ENCODE assay signal across 22 mouse cellular contexts in genomic region chr1:34043836-34044550, GRCm38 (mm10).
DNase-seq lines count a peak whose midpoint lies in the region; ATAC-seq lines count a peak whose summit lies in the region.
"Had no signal": no experiment of that assay in that cellular context is flagged by ENCODE, and none has a peak within 500 bp of the region (broad histone marks: within the 10 kb centered on the region; RNA-seq: fewer than 3 reads in every experiment).

No protein-coding gene starts in this region.

- H3K9me3 ChIP-seq in heart, embryonic 15.5 days (replicated peaks) = no peaks in the 10 kb centered on the region
- no peaks in the 10 kb centered on the region for H3K9me3 ChIP-seq in heart, embryonic 11.5 days (replicated peaks; ENCODE audit: control insufficient read depth, low read length)
- no peaks in the 10 kb centered on the region for H3K9me3 ChIP-seq in limb, embryonic 13.5 days
- no peaks in the 10 kb centered on the region for H3K9me3 ChIP-seq in liver, embryonic 12.5 days (replicated peaks)
- H3K9me3 ChIP-seq: forebrain, embryonic 13.5 days; heart, embryonic 10.5 days; hindbrain, embryonic 15.5 days; megakaryocyte, embryonic 14.5 days; midbrain, embryonic 15.5 days had no signal

- H3K27me3 ChIP-seq in heart, embryonic 15.5 days = no peaks in the 10 kb centered on the region
- H3K27me3 ChIP-seq in heart, embryonic 11.5 days (ENCODE audit: control insufficient read depth, insufficient read depth, low read length) = no peaks in the 10 kb centered on the region
- H3K27me3 ChIP-seq in limb, embryonic 13.5 days = no peaks in the 10 kb centered on the region
- no peaks in the 10 kb centered on the region for H3K27me3 ChIP-seq in liver, embryonic 12.5 days (replicated peaks)
- H3K27me3 ChIP-seq: forebrain, embryonic 13.5 days; hindbrain, embryonic 15.5 days; megakaryocyte, embryonic 14.5 days; midbrain, embryonic 15.5 days had no signal

- H3K4me2 ChIP-seq in heart, embryonic 15.5 days = no peak overlapping the region
- no peak overlapping the region for H3K4me2 ChIP-seq in heart, embryonic 11.5 days
- no peak overlapping the region for H3K4me2 ChIP-seq in limb, embryonic 13.5 days (replicated peaks)
- no peak overlapping the region for H3K4me2 ChIP-seq in liver, embryonic 12.5 days
- H3K4me2 ChIP-seq: forebrain, embryonic 13.5 days; hindbrain, embryonic 15.5 days; liver, embryonic 11.5 days; midbrain, embryonic 15.5 days had no signal

- no peak for ATAC-seq in heart, embryonic 15.5 days (replicated peaks; ENCODE audit: insufficient number of reproducible peaks, insufficient read depth, low FRiP score, low read depth)
- ATAC-seq in heart, embryonic 11.5 days (replicated peaks; ENCODE audit: insufficient number of reproducible peaks, low FRiP score, low TSS enrichment) = no peak
- ATAC-seq in limb, embryonic 13.5 days (ENCODE audit: low FRiP score, low read depth) = no peak
- no peak for ATAC-seq in liver, embryonic 12.5 days
- ATAC-seq: forebrain, embryonic 13.5 days; intestine, postnatal 0 days; midbrain, embryonic 15.5 days had no signal

- H3K4me1 ChIP-seq in heart, embryonic 15.5 days (replicated peaks) = peaks cover 26% of the 10 kb centered on the region
- peaks cover 8% of the 10 kb centered on the region for H3K4me1 ChIP-seq in heart, embryonic 11.5 days (ENCODE audit: control insufficient read depth, insufficient read depth, low read length)
- peaks cover 33% of the 10 kb centered on the region for H3K4me1 ChIP-seq in limb, embryonic 13.5 days
- no peaks in the 10 kb centered on the region for H3K4me1 ChIP-seq in liver, embryonic 12.5 days

- WGBS in heart, embryonic 15.5 days = 89% methylated on average over 7 of the region's 7 CpGs
- 84% methylated on average over 7 of the region's 7 CpGs for WGBS in heart, embryonic 11.5 days (ENCODE audit: insufficient replicate concordance)
- 85% methylated on average over 7 of the region's 7 CpGs for WGBS in limb, embryonic 13.5 days
- WGBS in liver, embryonic 12.5 days (ENCODE audit: insufficient replicate concordance) = 66% methylated on average over 7 of the region's 7 CpGs

- H3K4me3 ChIP-seq in heart, embryonic 15.5 days = no peak overlapping the region
- no peak overlapping the region for H3K4me3 ChIP-seq in heart, embryonic 11.5 days (ENCODE audit: low read depth, low read length)
- no peak overlapping the region for H3K4me3 ChIP-seq in limb, embryonic 13.5 days
- no peak overlapping the region for H3K4me3 ChIP-seq in liver, embryonic 12.5 days
- H3K4me3 ChIP-seq: forebrain, embryonic 13.5 days; heart, embryonic 10.5 days; hindbrain, embryonic 15.5 days; megakaryocyte, embryonic 14.5 days; midbrain, embryonic 15.5 days had no signal

- 0 out of 2 replicates have a peak overlapping the region, but pooled peaks have one; percentile 5 for H3K27ac ChIP-seq in heart, embryonic 15.5 days
- no peak overlapping the region for H3K27ac ChIP-seq in heart, embryonic 11.5 days (ENCODE audit: low read depth, low read length)
- peak overlapping the region; percentile 77; the same call in 1 of the 2 replicates for H3K27ac ChIP-seq in limb, embryonic 13.5 days
- H3K27ac ChIP-seq in liver, embryonic 12.5 days = no peak overlapping the region
- H3K27ac ChIP-seq: forebrain, embryonic 13.5 days; heart, embryonic 10.5 days; hindbrain, embryonic 15.5 days; midbrain, embryonic 15.5 days had no signal

- H3K36me3 ChIP-seq in heart, embryonic 15.5 days = no peaks in the 10 kb centered on the region
- no peaks in the 10 kb centered on the region for H3K36me3 ChIP-seq in heart, embryonic 11.5 days (ENCODE audit: control insufficient read depth, insufficient read depth, low read length)
- no peaks in the 10 kb centered on the region for H3K36me3 ChIP-seq in limb, embryonic 13.5 days
- H3K36me3 ChIP-seq in liver, embryonic 12.5 days = no peaks in the 10 kb centered on the region
- H3K36me3 ChIP-seq: heart, embryonic 10.5 days; hindbrain, embryonic 15.5 days; midbrain, embryonic 15.5 days had no signal

- peak; percentile 37 for DNase-seq in adrenal gland, postnatal 10 days
- no peak for DNase-seq in adrenal gland, postnatal 36 days
- peak; percentile 87 for DNase-seq in NIH3T3 (ENCODE audit: low read depth)
- DNase-seq in embryo, embryonic 10.5 days (ENCODE audit: low spot score) = no peak
- DNase-seq: adrenal gland, adult 8-10 months; cerebellum, adult 18-20 months; gastrocnemius, postnatal 36 days; kidney, postnatal 10 days; lung, adult 2 months; right cerebral cortex, postnatal 25 days; thymus, adult 2 months had no signal

- no peak overlapping the region for H3K9ac ChIP-seq in heart, embryonic 15.5 days
- H3K9ac ChIP-seq in heart, embryonic 11.5 days (ENCODE audit: low read depth, low read length) = no peak overlapping the region
- H3K9ac ChIP-seq in limb, embryonic 13.5 days = no peak overlapping the region
- H3K9ac ChIP-seq in liver, embryonic 12.5 days = no peak overlapping the region
- H3K9ac ChIP-seq: forebrain, embryonic 13.5 days; hindbrain, embryonic 15.5 days; midbrain, embryonic 15.5 days had no signal

Comparison
In these comparisons a context has a peak if more than half of its experiments do, and no peak if none do; other contexts are left out.
1. DNase-seq: peak in adrenal gland, postnatal 10 days (single experiment) and NIH3T3 (single experiment); none in adrenal gland, postnatal 36 days (0 of 2) and embryo, embryonic 10.5 days (single experiment).
2. H3K27ac ChIP-seq: peak in heart, embryonic 15.5 days (single experiment) and limb, embryonic 13.5 days (single experiment); none in heart, embryonic 11.5 days (single experiment) and liver, embryonic 12.5 days (single experiment).